Mouse (Mus musculus) embryonic stem cell, embryonic (primary cell): ENCODE measurements around the gene Atf4.

Source experiments
- CTCF ChIA-PET, 4 experiments: fragments of 300-600 bp in 2 of 4; fragments of 350-600 bp in 2 of 4; sonication (Branson Sonifier 250); formaldehyde crosslinking; loops; one replicate each; lab custom pipeline; 2022; ENCODE audit warnings: inconsistent platforms in 2 of 4; lab: Charles Lee
- POLR2A ChIA-PET, 4 experiments: fragments of 300-600 bp in 2 of 4; fragments of 350-600 bp in 2 of 4; sonication (Branson Sonifier 250); formaldehyde crosslinking; loops; one replicate each; lab custom pipeline; 2022; ENCODE audit warnings: antibody characterized with exemption in 4 of 4, inconsistent platforms in 1 of 4; lab: Charles Lee

The Atf4 gene

GRCm38 (mm10) chr15:80228071-80228800 is 26.7 kb upstream of the Atf4 start:
- CTCF ChIA-PET, result interaction anchor here (0.6 to 1.7 kb wide), 13 partner anchors 9 to 928 kb away, joined by 3 to 11 read pairs (median 3); partner anchors contain the start of gene Tab1 (in 1 of the 4)
- POLR2A ChIA-PET, result interaction anchor here (0.6 to 14.1 kb wide), 47 partner anchors 8 to 482 kb away, joined by 3 to 380 read pairs (median 4); partner anchors contain the start of genes Atf4 (in 3 of the 4), Rps19bp1 (in 3 of the 4), Cbx7 (in 1 of the 4) and Mgat3 (in 1 of the 4)

DNA sequence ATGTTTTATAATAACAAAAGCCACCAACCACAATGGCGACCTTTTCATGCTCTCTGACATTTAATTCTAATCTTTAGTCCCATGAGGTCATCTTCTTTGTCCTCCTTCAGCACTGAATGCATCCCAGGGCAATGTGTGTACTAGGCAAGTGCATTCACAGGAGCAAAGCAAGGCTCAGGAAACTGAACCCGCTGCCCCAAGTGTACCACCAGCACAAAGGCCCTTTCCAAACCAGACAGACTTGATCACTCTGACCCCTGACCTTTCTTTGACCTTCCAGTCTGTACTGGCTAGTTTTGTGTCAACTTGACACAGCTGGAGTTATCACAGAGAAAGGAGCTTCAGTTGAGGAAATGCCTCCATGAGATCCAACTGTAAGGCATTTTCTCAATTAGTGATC is 22.7 kb upstream of the Atf4 start:
- ChIA-PET POLR2A (interaction anchor here in 3 of 4 experiments (0.6 to 14.1 kb wide), 16 partner anchors 7 to 478 kb away, joined by 3 to 439 read pairs (median 9); partner anchors contain the start of genes Atf4 (in 2 of the 3), Mgat3 (in 1 of the 3) and Tnrc6b (in 1 of the 3)), CTCF (interaction anchor here in 2 of 4 experiments (1.8 to 1.9 kb wide), 2 partner anchors 28 to 166 kb away, joined by 5 read pairs; no protein-coding TSS in a partner anchor)

DNA sequence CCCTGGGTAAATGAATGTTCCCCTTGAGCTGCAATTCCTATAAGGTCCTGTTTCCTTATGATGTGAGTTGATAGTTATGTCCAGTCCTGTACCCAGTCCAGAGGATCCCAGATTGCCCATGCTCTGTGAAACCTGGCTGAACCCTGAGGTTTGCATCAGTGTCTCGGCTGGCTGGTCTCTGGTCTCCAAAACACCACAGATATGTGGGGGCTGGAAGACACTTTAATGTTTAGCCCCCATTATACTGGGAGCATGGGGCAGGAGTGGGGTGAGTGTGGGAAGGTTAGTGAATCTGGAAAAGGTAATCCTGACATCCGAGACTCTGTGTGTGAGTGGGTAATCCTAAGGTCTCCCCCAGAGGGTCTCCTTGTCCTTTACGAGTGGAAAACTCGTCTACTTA is 21.9 kb upstream of the Atf4 start:
- POLR2A ChIA-PET, result interaction anchor here (0.6 to 14.1 kb wide), 109 partner anchors 8 to 1914 kb away, joined by 3 to 439 read pairs (median 5); partner anchors contain the start of genes Atf4 (in 4 of the 4), Rps19bp1 (in 3 of the 4), Mgat3 (in 2 of the 4) and Tab1 (in 2 of the 4)
- CTCF ChIA-PET, result interaction anchor here (0.5 to 1.9 kb wide), 26 partner anchors 8 to 1789 kb away, joined by 3 to 17 read pairs (median 4); partner anchors contain the start of genes Atf4 (in 2 of the 4), Gtpbp1 (in 1 of the 4), Rps19bp1 (in 1 of the 4) and Syngr1 (in 1 of the 4)

DNA sequence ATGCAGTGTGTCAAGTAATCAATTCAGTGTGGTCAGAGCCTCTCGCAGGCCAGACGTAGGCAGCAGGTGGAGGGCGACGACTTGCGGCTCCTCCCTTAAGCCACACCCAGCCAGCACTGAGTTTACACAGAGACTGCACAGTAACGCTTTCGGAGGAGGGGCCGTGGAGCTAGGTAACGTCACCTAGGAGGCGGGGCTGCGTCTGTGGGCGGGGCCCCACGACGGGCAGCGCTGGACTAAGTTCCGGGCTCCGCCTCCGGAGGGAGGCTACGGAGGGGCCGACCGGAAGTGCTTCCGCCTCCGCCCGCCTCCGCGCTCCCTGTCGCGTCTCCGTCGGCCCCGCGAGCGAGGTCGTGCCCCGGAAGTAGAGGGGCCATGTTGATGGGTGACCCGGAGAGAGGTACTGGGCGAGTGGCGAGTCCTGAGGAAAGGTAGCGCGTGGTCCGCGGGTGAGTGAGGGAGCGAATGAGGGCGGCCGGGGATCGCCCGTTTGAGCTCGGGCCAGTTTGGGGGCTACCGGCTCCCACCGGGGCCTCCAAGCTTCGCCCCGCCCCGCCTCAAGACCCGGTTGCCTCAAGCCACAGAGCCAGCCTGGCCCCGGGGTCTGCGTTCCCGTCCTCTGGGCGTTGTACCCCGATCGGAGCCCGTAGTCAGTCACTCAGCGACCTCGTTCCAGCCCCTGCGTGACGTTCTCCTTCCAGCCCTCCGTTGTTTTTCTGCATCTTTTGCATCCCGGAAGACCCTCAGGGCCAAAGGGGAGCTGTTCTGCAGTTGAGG is 21.1 kb upstream of the Atf4 start, which contains the start of gene Mief1:
TSS of gene Mief1 (plus strand) at position 286 of the 777 bp plus-strand sequence.
- ChIA-PET POLR2A (interaction anchor here (0.5 to 14.1 kb wide), 134 partner anchors 9 to 1933 kb away, joined by 3 to 439 read pairs (median 5); partner anchors contain the start of genes Atf4 (in 4 of the 4), Rps19bp1 (in 3 of the 4), Mgat3 (in 2 of the 4) and Tab1 (in 2 of the 4)), CTCF (interaction anchor here (0.5 to 1.9 kb wide), 32 partner anchors 9 to 1788 kb away, joined by 3 to 17 read pairs (median 4); partner anchors contain the start of genes Atf4 (in 2 of the 4), Gtpbp1 (in 1 of the 4), Rpl3 (in 1 of the 4) and Rps19bp1 (in 1 of the 4))

GRCm38 (mm10) chr15:80235535-80235934 is 19.4 kb upstream of the Atf4 start, which contains the start of gene AC140267.1:
AC140267.1 (plus strand) TSS chr15:80235835.
- ChIA-PET POLR2A (interaction anchor here in 3 of 4 experiments (0.6 to 14.1 kb wide), 18 partner anchors 9 to 1864 kb away, joined by 3 to 439 read pairs (median 4); partner anchors contain the start of genes Atf4 (in 3 of the 3) and Rps19bp1 (in 2 of the 3)), CTCF (interaction anchor here in 3 of 4 experiments (0.6 to 1.3 kb wide), 5 partner anchors 10 to 225 kb away, joined by 3 to 6 read pairs (median 4); partner anchors contain the start of gene Atf4 (in 1 of the 3))

DNA sequence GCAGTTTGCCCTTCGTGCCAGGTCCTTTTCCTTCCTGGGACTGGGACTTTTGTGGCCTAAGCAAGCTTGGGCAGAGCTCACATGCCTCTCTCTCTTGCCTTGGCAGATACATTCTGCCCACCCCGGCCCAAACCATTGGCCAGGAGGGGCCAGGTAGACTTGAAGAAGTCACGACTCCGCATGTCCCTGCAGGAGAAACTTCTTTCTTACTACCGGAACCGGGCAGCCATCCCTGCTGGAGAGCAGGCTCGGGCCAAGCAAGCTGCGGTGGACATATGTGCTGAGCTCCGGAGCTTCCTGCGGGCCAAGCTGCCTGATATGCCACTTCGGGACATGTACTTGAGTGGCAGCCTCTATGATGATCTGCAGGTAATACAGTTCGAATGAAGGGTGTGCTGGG is 6.8 kb upstream of the Atf4 start:
- ChIA-PET CTCF (interaction anchor here in 3 of 4 experiments (0.6 to 1.5 kb wide), 5 partner anchors 10 to 23 kb away, joined by 3 read pairs; partner anchors contain the start of gene Rps19bp1 (in 1 of the 3)), POLR2A (interaction anchor here (0.6 to 11.0 kb wide), 19 partner anchors 9 to 165 kb away, joined by 3 to 181 read pairs (median 4); partner anchors contain the start of genes Mief1 (in 3 of the 4), Atf4 (in 2 of the 4), AC140267.1 (in 1 of the 4) and Rps19bp1 (in 1 of the 4))

GRCm38 (mm10) chr15:80248596-80248995 is 6.4 kb upstream of the Atf4 start:
- CTCF ChIA-PET, result interaction anchor here in 3 of 4 experiments (0.7 to 1.5 kb wide), 5 partner anchors 10 to 24 kb away, joined by 3 to 5 read pairs (median 3); partner anchors contain the start of gene Rps19bp1 (in 1 of the 3)
- POLR2A ChIA-PET, result interaction anchor here (0.6 to 11.0 kb wide), 18 partner anchors 9 to 166 kb away, joined by 3 to 181 read pairs (median 5); partner anchors contain the start of genes Atf4 (in 2 of the 4), Mief1 (in 2 of the 4), AC140267.1 (in 1 of the 4) and Rps19bp1 (in 1 of the 4)

- ChIA-PET CTCF (interaction anchor here in 2 of 4 experiments (1.2 to 1.7 kb wide), 2 partner anchors 11 kb away, joined by 4 to 5 read pairs; no protein-coding TSS in a partner anchor), POLR2A (interaction anchor here in 3 of 4 experiments (0.6 to 11.0 kb wide), 13 partner anchors 8 to 460 kb away, joined by 3 to 181 read pairs (median 6); partner anchors contain the start of genes Mief1 (in 3 of the 3), Atf4 (in 2 of the 3), AC140267.1 (in 1 of the 3) and Rps19bp1 (in 1 of the 3))
Observed at GRCm38 (mm10) chr15:80249672-80250071, 5.3 kb upstream of the Atf4 start.

DNA sequence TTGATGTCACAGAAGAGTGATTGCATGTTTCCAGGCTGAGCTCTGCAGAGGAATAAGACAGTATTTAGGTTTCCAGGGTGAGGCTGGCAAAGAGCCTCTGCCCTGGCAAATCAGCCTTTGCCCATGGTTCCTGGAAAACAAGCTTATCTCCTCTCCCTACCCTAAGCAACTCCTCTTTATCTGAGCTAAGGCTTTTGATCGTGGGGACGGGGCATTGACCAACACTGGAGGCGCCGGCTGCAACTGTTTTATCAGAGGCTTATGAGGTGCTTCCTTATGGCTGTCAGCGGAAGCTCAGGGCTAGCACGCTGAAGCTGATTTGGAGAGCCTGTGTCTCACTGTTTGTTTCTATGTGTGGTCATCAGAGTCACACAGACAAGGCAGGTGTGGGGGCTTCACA is 4.4 kb upstream of the Atf4 start:
- ChIA-PET CTCF (interaction anchor here in 3 of 4 experiments (0.5 to 1.7 kb wide), 3 partner anchors 10 to 14 kb away, joined by 4 to 11 read pairs (median 4); partner anchors contain the start of gene Rps19bp1 (in 2 of the 3)), POLR2A (interaction anchor here in 3 of 4 experiments (0.6 to 11.0 kb wide), 10 partner anchors 7 to 168 kb away, joined by 3 to 181 read pairs (median 6); partner anchors contain the start of genes Atf4 (in 2 of the 3), Mief1 (in 2 of the 3) and Rps19bp1 (in 1 of the 3))

DNA sequence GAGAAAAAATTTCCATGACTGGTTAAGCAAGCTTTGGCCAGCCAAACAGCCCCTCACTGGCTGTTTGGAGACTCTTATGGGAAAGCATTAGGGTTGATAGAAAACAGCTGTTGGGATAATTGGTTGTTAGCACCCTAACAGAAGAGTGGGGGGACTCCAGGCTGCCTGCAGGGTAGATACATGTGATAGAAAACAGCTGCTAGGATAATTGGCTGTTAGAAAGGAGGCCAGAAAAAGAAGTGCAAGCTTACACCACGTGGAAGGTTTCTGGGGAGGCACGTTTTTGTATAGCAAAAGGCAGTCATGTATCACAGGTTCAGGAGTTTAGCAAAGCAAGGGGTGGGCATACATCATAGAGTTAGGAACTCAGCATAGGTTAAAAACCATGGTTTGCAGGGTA is 1.5 kb upstream of the Atf4 start:
- POLR2A ChIA-PET, result interaction anchor here in 2 of 4 experiments (0.8 to 10.4 kb wide), 14 partner anchors 9 to 176 kb away, joined by 3 to 439 read pairs (median 4); partner anchors contain the start of genes Mief1 (in 2 of the 2), Rps19bp1 (in 2 of the 2), AC140267.1 (in 1 of the 2) and Tab1 (in 1 of the 2)
- CTCF ChIA-PET, result interaction anchor here in 1 of 4 experiments (0.5 kb wide), 1 partner anchor 165 kb away, joined by 4 read pairs; no protein-coding TSS in a partner anchor

- ChIA-PET POLR2A (interaction anchor here (0.8 to 10.4 kb wide), 81 partner anchors 7 to 1440 kb away, joined by 3 to 439 read pairs (median 8); partner anchors contain the start of genes AC140267.1 (in 3 of the 4), Rps19bp1 (in 3 of the 4), Tab1 (in 3 of the 4) and Mief1 (in 2 of the 4)), CTCF (interaction anchor here in 1 of 4 experiments (1.0 kb wide), 1 partner anchor 21 kb away, joined by 5 read pairs; the partner anchor contains the start of gene Mief1)
Observed at GRCm38 (mm10) chr15:80254207-80254606, 777 bp upstream of the Atf4 start.

DNA sequence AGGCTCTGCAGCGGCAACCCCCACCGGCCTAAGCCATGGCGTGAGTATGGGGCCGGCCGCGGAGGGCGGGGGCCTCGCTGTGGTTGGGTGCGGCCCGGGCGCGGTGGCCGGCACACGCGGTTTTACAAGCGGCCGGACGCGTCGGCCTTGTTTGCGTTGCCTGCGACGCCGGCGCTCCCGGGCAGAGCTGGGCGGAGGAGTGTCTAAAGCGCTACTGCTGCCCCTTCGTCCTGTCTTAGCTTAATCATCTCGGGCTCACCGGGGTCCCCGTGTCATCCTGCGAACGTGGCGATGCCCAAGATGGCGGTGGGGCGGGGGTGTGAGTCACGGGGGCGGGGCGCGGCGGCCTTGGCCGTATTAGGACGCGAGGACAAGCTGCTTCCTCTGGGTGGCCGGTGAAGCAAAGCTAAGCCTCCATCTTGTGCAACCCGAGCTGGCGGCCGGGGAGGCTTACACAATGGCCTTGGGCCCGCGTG is 700 bp downstream of the Atf4 start:
- POLR2A ChIA-PET, result interaction anchor here (0.5 to 10.4 kb wide), 160 partner anchors 8 to 1709 kb away, joined by 3 to 439 read pairs (median 6); partner anchors contain the start of genes Rps19bp1 (in 4 of the 4), AC140267.1 (in 3 of the 4), Mief1 (in 3 of the 4) and Syngr1 (in 3 of the 4)
- CTCF ChIA-PET, result interaction anchor here in 1 of 4 experiments (0.7 to 1.3 kb wide), 5 partner anchors 22 to 449 kb away, joined by 3 to 6 read pairs (median 3); partner anchors contain the start of genes Mief1 and Syngr1

DNA sequence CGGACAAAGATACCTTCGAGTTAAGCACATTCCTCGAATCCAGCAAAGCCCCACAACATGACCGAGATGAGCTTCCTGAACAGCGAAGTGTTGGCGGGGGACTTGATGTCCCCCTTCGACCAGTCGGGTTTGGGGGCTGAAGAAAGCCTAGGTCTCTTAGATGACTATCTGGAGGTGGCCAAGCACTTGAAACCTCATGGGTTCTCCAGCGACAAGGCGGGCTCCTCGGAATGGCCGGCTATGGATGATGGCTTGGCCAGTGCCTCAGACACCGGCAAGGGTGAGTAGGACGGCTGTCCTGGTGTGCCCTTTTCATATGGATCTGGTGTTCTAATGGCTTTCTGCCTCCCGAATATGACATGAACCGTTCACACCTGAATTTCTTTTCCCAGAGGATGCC is 1.3 kb downstream of the Atf4 start:
- ChIA-PET POLR2A (interaction anchor here (0.5 to 10.4 kb wide), 151 partner anchors 8 to 1709 kb away, joined by 3 to 439 read pairs (median 5); partner anchors contain the start of genes Rps19bp1 (in 4 of the 4), Mief1 (in 3 of the 4), Syngr1 (in 3 of the 4) and AC140267.1 (in 2 of the 4)), CTCF (interaction anchor here in 1 of 4 experiments (0.7 to 1.3 kb wide), 5 partner anchors 22 to 448 kb away, joined by 3 to 6 read pairs (median 3); partner anchors contain the start of genes Mief1 and Syngr1)

- POLR2A ChIA-PET, result interaction anchor here (0.6 to 10.4 kb wide), 146 partner anchors 7 to 1176 kb away, joined by 3 to 439 read pairs (median 5); partner anchors contain the start of genes Mief1 (in 4 of the 4), Tnrc6b (in 4 of the 4), AC140267.1 (in 3 of the 4) and Rps19bp1 (in 3 of the 4)
Observed at GRCm38 (mm10) chr15:80256656-80257601, 1.9 kb downstream of the Atf4 start.

More at GRCm38 (mm10) chr15:80256656-80257601, 1.9 kb downstream of the Atf4 start:
- CTCF ChIA-PET, result interaction anchor here (1.0 to 1.6 kb wide), 7 partner anchors 10 to 447 kb away, joined by 3 to 6 read pairs (median 3); partner anchors contain the start of gene Mief1 (in 1 of the 4)
